Comparison of ENCODE assay signal across 8 mouse cellular contexts in genomic region chr11:87426450-87427250, GRCm38 (mm10). TPM values are rescaled to one million over a fixed set of nuclear protein-coding genes. Genes with fewer than 3 reads are reported as not detected.
A peak's percentile ranks its signal among the peaks of the same experiment; 100 is the strongest.
DNase-seq lines count a peak whose midpoint lies in the region; ATAC-seq lines count a peak whose summit lies in the region.
"Not testable (repeated sequence)": the region's sequence is repeated elsewhere in the genome, so short reads cannot be mapped to it uniquely, and the experiment has no call there.

No protein-coding gene starts in this region.

- peak; percentile 92 for ATAC-seq in forebrain, embryonic 11.5 days (replicated peaks; ENCODE audit: low FRiP score)
- ATAC-seq in heart, embryonic 16.5 days (replicated peaks; ENCODE audit: extremely low read depth, insufficient read depth, low FRiP score): peak; percentile 85
- peak; percentile 84 for ATAC-seq in liver, embryonic 13.5 days (ENCODE audit: low read depth)
- peak; percentile 90 for ATAC-seq in stomach, embryonic 14.5 days (ENCODE audit: insufficient number of reproducible peaks, insufficient read depth, low FRiP score, low read depth)

- peak overlapping the region; percentile 42; the same call in 1 of the 2 replicates for H3K27ac ChIP-seq in forebrain, embryonic 11.5 days (ENCODE audit: low read depth, low read length)
- peak overlapping the region; percentile 66 for H3K27ac ChIP-seq in heart, embryonic 16.5 days (ENCODE audit: low read length)
- H3K27ac ChIP-seq in liver, embryonic 13.5 days: peak overlapping the region; percentile 77
- peak overlapping the region; percentile 48; the same call in 1 of the 2 replicates for H3K27ac ChIP-seq in stomach, embryonic 14.5 days (ENCODE audit: low read length)

- not testable (repeated sequence) for H3K4me1 ChIP-seq in forebrain, embryonic 11.5 days (replicated peaks; ENCODE audit: control insufficient read depth, insufficient read depth, low read length); stomach, embryonic 14.5 days (ENCODE audit: control insufficient read depth, insufficient read depth, low read length)
- H3K4me1 ChIP-seq in heart, embryonic 16.5 days (ENCODE audit: control insufficient read depth, insufficient read depth, low read length): peaks cover 14% of the 10 kb centered on the region
- H3K4me1 ChIP-seq in liver, embryonic 13.5 days (replicated peaks): peaks cover 50% of the 10 kb centered on the region

- H3K27me3 ChIP-seq in forebrain, embryonic 11.5 days (ENCODE audit: control insufficient read depth, insufficient read depth, low read length); heart, embryonic 16.5 days (ENCODE audit: control insufficient read depth, insufficient read depth, low read length); liver, embryonic 13.5 days; stomach, embryonic 14.5 days (ENCODE audit: control insufficient read depth, insufficient read depth, low read length): not testable (repeated sequence)

- H3K4me3 ChIP-seq in forebrain, embryonic 11.5 days (ENCODE audit: low read depth, low read length): peak overlapping the region; percentile 12; the same call in 1 of the 2 replicates
- H3K4me3 ChIP-seq in heart, embryonic 16.5 days (ENCODE audit: low read length): peak overlapping the region; percentile 62
- H3K4me3 ChIP-seq in liver, embryonic 13.5 days (replicated peaks): peak overlapping the region; percentile 59
- H3K4me3 ChIP-seq in stomach, embryonic 14.5 days (ENCODE audit: low read depth, low read length): peak overlapping the region; percentile 16

- peak overlapping the region; percentile 38 for H3K4me2 ChIP-seq in forebrain, embryonic 11.5 days (ENCODE audit: low read depth, low read length, severe bottlenecking)
- H3K4me2 ChIP-seq in heart, embryonic 16.5 days (ENCODE audit: low read depth, low read length): peak overlapping the region; percentile 69
- H3K4me2 ChIP-seq in liver, embryonic 13.5 days: peak overlapping the region; percentile 67
- H3K4me2 ChIP-seq in stomach, embryonic 14.5 days (replicated peaks; ENCODE audit: low read depth, low read length): peak overlapping the region; percentile 34

- not testable (repeated sequence) for H3K9me3 ChIP-seq in forebrain, embryonic 11.5 days (ENCODE audit: control insufficient read depth, low read length); heart, embryonic 16.5 days (replicated peaks; ENCODE audit: control insufficient read depth, low read length); liver, embryonic 13.5 days (replicated peaks); stomach, embryonic 14.5 days (ENCODE audit: control insufficient read depth, low read depth, low read length)

- 2% methylated on average over 23 of the region's 24 CpGs for WGBS in forebrain, embryonic 11.5 days
- WGBS in heart, embryonic 16.5 days: under 1% methylated on average over 23 of the region's 24 CpGs
- WGBS in liver, embryonic 13.5 days (ENCODE audit: insufficient replicate concordance): 0% methylated on average over 24 of the region's 24 CpGs
- WGBS in stomach, embryonic 14.5 days: 1% methylated on average over 24 of the region's 24 CpGs

- peak; percentile 82 to 86 for DNase-seq in CD8-positive naive resting alpha-beta T cell, adult 2 months (ENCODE audit: low read depth in 2 of 2, low spot score in 2 of 2)
- DNase-seq in c-Kit-positive CD71-positive TER-119-negative erythroid progenitor cells, embryonic 14.5 days (ENCODE audit: low read depth): peak; percentile 91
- peak; percentile 82 for DNase-seq in forebrain, embryonic 11.5 days (ENCODE audit: low spot score)
- DNase-seq in kidney, postnatal 25 days: peak; percentile 89 to 92
- DNase-seq in liver, embryonic 13.5 days: peak; percentile 80
- DNase-seq in natural killer cell, adult 2 months (ENCODE audit: low spot score in 2 of 2): peak; percentile 89 to 91

- H3K9ac ChIP-seq in forebrain, embryonic 11.5 days (ENCODE audit: low read length): 0 out of 2 replicates have a peak overlapping the region, but pooled peaks have one; percentile 1
- peak overlapping the region; percentile 68 for H3K9ac ChIP-seq in heart, embryonic 16.5 days (ENCODE audit: low read length)
- H3K9ac ChIP-seq in liver, embryonic 13.5 days: 0 out of 2 replicates have a peak overlapping the region, but pooled peaks have one; percentile 70
- H3K9ac ChIP-seq in stomach, embryonic 14.5 days (replicated peaks; ENCODE audit: low read depth, low read length): not testable (repeated sequence)

- H3K36me3 ChIP-seq in forebrain, embryonic 11.5 days (ENCODE audit: control insufficient read depth, insufficient read depth, low read length); heart, embryonic 16.5 days (ENCODE audit: control insufficient read depth, insufficient read depth); liver, embryonic 13.5 days; stomach, embryonic 14.5 days (ENCODE audit: control insufficient read depth, insufficient read depth, low read length): not testable (repeated sequence)

RNA-seq across cellular contexts. Expression of gene Tex14, which starts 21.8 kb away (rescaled TPM):
- 0.33 and 0.61 TPM in 2 replicates for polyA plus RNA-seq in forebrain, embryonic 11.5 days (2014; fragmentation: Nextera tagmentation; extraction: Ambion mirVana)
- 0.06 and 0.42 TPM in 2 replicates for polyA plus RNA-seq in heart, embryonic 16.5 days (2015; fragmentation: Nextera tagmentation; extraction: Ambion mirVana)
- 0.10 and 0.15 TPM in 2 replicates for polyA plus RNA-seq in liver, embryonic 13.5 days (2015; fragmentation: Nextera tagmentation; extraction: Ambion mirVana)
- not detected in 2 replicates for polyA plus RNA-seq in stomach, embryonic 14.5 days (2014; fragmentation: Nextera tagmentation; extraction: Ambion mirVana)

RNA-seq across cellular contexts. Expression of gene Rad51c, which starts 21.9 kb away (rescaled TPM):
- 12.8 and 14.6 TPM in 2 replicates for polyA plus RNA-seq in forebrain, embryonic 11.5 days (2014; fragmentation: Nextera tagmentation; extraction: Ambion mirVana)
- 9.2 and 10.1 TPM in 2 replicates for polyA plus RNA-seq in heart, embryonic 16.5 days (2015; fragmentation: Nextera tagmentation; extraction: Ambion mirVana)
- 5.0 and 5.6 TPM in 2 replicates for polyA plus RNA-seq in liver, embryonic 13.5 days (2015; fragmentation: Nextera tagmentation; extraction: Ambion mirVana)
- 6.0 and 7.2 TPM in 2 replicates for polyA plus RNA-seq in stomach, embryonic 14.5 days (2014; fragmentation: Nextera tagmentation; extraction: Ambion mirVana)

Comparison
In these comparisons a context has a peak if more than half of its experiments do, and no peak if none do; other contexts are left out.
1. Peak in every context shown above with its lines: DNase-seq, ATAC-seq, H3K4me3 ChIP-seq and H3K27ac ChIP-seq.
2. H3K4me3 ChIP-seq: peak in every context shown above with its lines; median percentile 62 in heart, embryonic 16.5 days; 59 in liver, embryonic 13.5 days; 16 in stomach, embryonic 14.5 days; 12 in forebrain, embryonic 11.5 days.